Mouse (Mus musculus) forebrain, postnatal 0 days (tissue): Measurements from ENCODE around the gene Xpot. TPM values are rescaled to one million over a fixed set of nuclear protein-coding genes. Genes with fewer than 3 reads are reported as not detected.

Source experiments
- ATAC-seq: fragments of 200-750 bp; cut with Nextera tagmentation; 2 replicates; pipeline ENCODE4 v1.8.0; 2017; ENCODE audit warnings: mild to moderate bottlenecking, moderate library complexity
- DNase-seq: peaks from one replicate; pipeline ENCODE4 v3.0.0-alpha.2; 2015
- H3K27ac ChIP-seq: fragments of 300-500 bp; sonication (generic); 2 replicates; pipeline ENCODE4 v1.5.1; 2014; ENCODE audit warnings: low read depth, mild to moderate bottlenecking, antibody characterized with exemption, low read length, moderate library complexity, mixed read lengths
- H3K27me3 ChIP-seq: fragments of 300-500 bp; sonication (generic); 2 replicates; pipeline ENCODE4 v1.6.1; 2014; ENCODE audit warnings: mild to moderate bottlenecking, low read length, mixed read lengths; ENCODE audit not compliant: insufficient read depth
- H3K36me3 ChIP-seq: fragments of 300-500 bp; sonication (generic); 2 replicates; pipeline ENCODE4 v1.6.1; 2014; ENCODE audit warnings: mild to moderate bottlenecking, moderate library complexity; ENCODE audit not compliant: insufficient read depth
- H3K4me1 ChIP-seq: fragments of 300-500 bp; sonication (generic); 2 replicates; pipeline ENCODE4 v1.6.1; 2014; ENCODE audit warnings: antibody characterized with exemption; ENCODE audit not compliant: insufficient read depth
- H3K4me2 ChIP-seq: fragments of 300-500 bp; sonication (generic); 2 replicates; pipeline ENCODE4 v1.6.1; 2014; ENCODE audit warnings: low read depth, mild to moderate bottlenecking, moderate library complexity
- H3K4me3 ChIP-seq: fragments of 300-500 bp; sonication (generic); 2 replicates; pipeline ENCODE4 v1.5.1; 2014; ENCODE audit warnings: low read depth, low read length, mixed read lengths
- H3K9ac ChIP-seq: fragments of 300-500 bp; sonication (generic); 2 replicates; pipeline ENCODE4 v1.6.1; 2014; ENCODE audit warnings: mild to moderate bottlenecking
- H3K9me3 ChIP-seq: fragments of 300-500 bp; sonication (generic); 2 replicates; pipeline ENCODE4 v1.6.1; 2016; ENCODE audit warnings: low read length
- CTCF ChIP-seq: sonication (generic); IDR thresholded peaks from 2 replicates; pipeline ENCODE4 v1.5.1; 2016; ENCODE audit warnings: antibody characterized with exemption, control low read depth, low read depth
- WGBS: fragments of 180-500 bp; shearing (Covaris S2); extraction: QIAGEN DNeasy Blood & Tissue Kit; methylation state at CpG from one replicate; pipeline ENCODE4 v1.1.7; 2014; 5-methylcytosine and 5-hydroxymethylcytosine counted together
- polyA plus RNA-seq: library from polyadenylated mRNA; unstranded; fragments of >200 nt; fragmentation: Nextera tagmentation; extraction: Ambion mirVana; gene quantifications from 2 replicates; pipeline ENCODE4 v1.2.1, GENCODE M21; 2015
- total RNA-seq: library from RNA; depleted of rRNA; stranded (reverse); fragments of >200 nt; gene quantifications from 2 replicates; pipeline ENCODE4 v1.2.3, GENCODE M21; 2014

Xpot gene
- total and polyA plus RNA-seq, 2 experiments from 2014 or later = 28.1 to 92.7 TPM

DNA sequence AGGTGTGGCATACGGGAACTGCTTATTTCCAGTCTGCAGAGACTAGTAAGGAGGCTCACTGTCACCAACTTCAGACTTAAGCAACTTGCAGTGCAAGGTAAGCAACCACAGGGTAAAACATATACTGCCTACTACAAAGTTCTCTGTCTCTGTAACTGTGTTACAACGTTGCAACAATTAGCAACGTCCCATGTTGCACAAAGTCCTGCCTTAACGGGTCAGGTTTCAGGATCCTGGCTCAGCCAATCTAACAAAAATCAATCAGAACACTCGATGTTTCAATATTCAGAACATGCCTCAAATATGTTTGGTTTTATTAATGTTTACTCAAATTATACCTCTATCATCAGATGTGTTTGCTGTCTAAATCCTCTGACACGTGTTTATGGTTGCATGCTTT is 3.7 kb downstream of the Xpot start:
- TF ChIP-seq CTCF = no peak
- no peak overlapping the region for H3K4me2 ChIP-seq
- H3K9me3 ChIP-seq = no peaks in the 10 kb centered on the region
- H3K27me3 ChIP-seq = no peaks in the 10 kb centered on the region
- H3K4me1 ChIP-seq = peaks cover 15% of the 10 kb centered on the region
- no peak overlapping the region for H3K27ac ChIP-seq
- 89% methylated on average over 6 of the region's 6 CpGs for WGBS
- H3K4me3 ChIP-seq = no peak overlapping the region
- no peak for ATAC-seq
- no peak overlapping the region for H3K9ac ChIP-seq
- H3K36me3 ChIP-seq = peaks cover 36% of the 10 kb centered on the region
- DNase-seq = no peak

DNA sequence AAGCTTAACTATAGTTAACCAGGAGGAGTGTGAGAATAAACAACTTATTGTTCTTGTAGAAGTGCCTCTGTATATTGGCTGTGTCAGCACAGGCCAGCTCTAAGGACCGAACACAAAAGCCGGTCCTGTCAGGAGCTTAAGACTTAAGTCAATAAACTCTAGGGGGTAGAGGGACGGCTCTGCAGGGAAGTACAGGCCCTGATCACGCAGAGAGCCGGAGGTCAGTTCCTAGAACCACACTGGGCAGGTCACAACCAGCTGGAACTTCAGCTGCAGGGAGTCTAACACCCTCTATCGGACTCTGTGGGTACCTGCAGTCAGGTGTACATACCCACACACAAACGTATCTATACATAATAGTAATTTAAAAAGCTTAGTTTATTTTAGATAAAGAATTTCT is 10.2 kb downstream of the Xpot start:
- TF ChIP-seq CTCF = no peak

DNA sequence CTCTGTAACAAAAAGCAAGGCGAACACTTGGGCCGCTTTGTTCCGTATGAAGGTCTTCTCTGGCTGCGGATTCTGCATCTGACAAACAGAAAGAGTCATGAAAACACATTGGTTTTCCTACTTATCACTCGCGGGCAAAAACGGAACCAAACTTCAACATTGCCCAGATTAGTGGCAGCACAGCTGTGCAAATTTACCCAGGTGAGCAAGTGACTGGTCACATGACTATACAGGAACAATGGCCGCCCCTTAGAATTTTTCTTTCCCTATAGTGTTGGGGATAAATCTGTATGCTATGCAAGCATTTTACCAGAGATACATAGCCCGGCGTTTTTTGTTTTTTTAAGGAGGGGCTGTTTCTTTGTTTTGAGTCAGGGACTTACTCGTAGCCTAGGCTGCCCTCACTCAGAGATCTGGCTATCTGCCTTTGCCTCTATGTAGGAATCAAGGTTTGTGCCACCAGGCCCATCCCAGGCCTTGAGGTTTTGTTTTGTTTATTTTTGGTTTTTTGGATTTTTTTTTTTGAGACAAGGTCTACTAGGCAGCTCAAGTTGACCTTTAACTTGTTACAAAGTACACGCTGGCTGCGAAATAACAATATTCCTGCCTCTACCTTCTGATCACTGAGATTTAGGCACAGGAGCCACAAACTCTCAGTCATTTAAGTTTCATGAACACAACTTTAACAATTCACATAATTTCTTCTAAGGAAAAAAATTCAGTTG is 10.8 kb downstream of the Xpot start:
- no peak overlapping the region for H3K4me3 ChIP-seq
- H3K4me2 ChIP-seq = no peak overlapping the region
- H3K36me3 ChIP-seq = peaks cover 59% of the 10 kb centered on the region
- 97% methylated on average over 13 of the region's 13 CpGs for WGBS
- DNase-seq (no peak), ATAC-seq (no peak)
- no peaks in the 10 kb centered on the region for H3K9me3 ChIP-seq
- no peak for TF ChIP-seq CTCF
- H3K27me3 ChIP-seq = no peaks in the 10 kb centered on the region
- no peak overlapping the region for H3K9ac ChIP-seq
- H3K27ac ChIP-seq = no peak overlapping the region
- no peaks in the 10 kb centered on the region for H3K4me1 ChIP-seq

More for the DNA sequence above, 10.2 kb downstream of the Xpot start:
- no peak overlapping the region for H3K4me2 ChIP-seq
- no peaks in the 10 kb centered on the region for H3K4me1 ChIP-seq
- no peaks in the 10 kb centered on the region for H3K27me3 ChIP-seq
- H3K36me3 ChIP-seq = peaks cover 53% of the 10 kb centered on the region
- DNase-seq (no peak), ATAC-seq (no peak)
- no peak overlapping the region for H3K27ac ChIP-seq
- H3K4me3 ChIP-seq = no peak overlapping the region
- no peak overlapping the region for H3K9ac ChIP-seq
- no peaks in the 10 kb centered on the region for H3K9me3 ChIP-seq
- 41% methylated on average over 7 of the region's 7 CpGs for WGBS

DNA sequence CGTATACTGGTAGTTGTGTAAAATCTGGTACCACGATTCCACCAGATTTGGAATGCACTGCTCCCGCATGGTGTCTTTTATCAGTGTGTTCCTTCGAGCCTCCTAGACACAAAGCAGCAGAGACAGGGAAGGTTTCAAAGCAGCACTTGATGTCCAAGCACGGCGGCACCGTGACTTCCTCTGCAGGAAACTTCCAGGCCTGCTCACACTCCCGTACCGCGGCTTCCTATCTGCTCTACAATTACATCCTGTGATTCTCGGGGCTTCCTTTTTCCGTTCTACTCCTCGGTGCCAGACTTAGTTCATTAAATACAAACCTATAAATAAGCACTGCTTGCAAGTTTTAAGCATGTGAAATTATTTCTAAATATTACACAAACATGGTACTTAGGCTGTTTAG is 12.6 kb downstream of the Xpot start:
- H3K4me3 ChIP-seq = no peak overlapping the region
- WGBS = 92% methylated on average over 13 of the region's 13 CpGs
- DNase-seq (no peak), ATAC-seq (no peak)
- no peak for TF ChIP-seq CTCF
- H3K9ac ChIP-seq = no peak overlapping the region
- no peaks in the 10 kb centered on the region for H3K9me3 ChIP-seq
- no peaks in the 10 kb centered on the region for H3K27me3 ChIP-seq
- H3K4me2 ChIP-seq = no peak overlapping the region
- H3K27ac ChIP-seq = no peak overlapping the region
- peaks cover 55% of the 10 kb centered on the region for H3K36me3 ChIP-seq
- H3K4me1 ChIP-seq = no peaks in the 10 kb centered on the region

DNA sequence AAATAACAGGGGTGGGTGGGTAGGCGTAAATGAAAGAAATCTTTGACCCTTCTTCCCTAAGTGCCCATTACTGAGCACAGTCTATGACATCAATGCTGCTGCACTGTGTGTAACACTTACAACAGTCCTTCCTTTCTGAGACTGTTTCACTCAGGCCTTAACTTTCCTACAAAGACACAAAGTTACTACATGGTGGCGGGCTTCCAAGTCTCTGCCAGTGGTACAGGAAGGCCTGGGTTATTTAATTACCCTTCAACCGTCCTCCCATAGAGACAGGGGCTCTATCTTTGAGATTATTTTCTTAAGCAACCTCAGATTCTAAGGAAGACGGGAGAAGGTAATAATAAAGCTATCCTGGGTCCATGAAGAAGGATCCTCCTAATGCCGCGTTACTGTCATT is 13.7 kb downstream of the Xpot start:
- DNase-seq (no peak), ATAC-seq (no peak)
- Histone ChIP-seq H3K4me3 (no peak overlapping the region), H3K4me1 (no peaks in the 10 kb centered on the region), H3K27me3 (no peaks in the 10 kb centered on the region), H3K36me3 (peaks cover 54% of the 10 kb centered on the region), H3K9me3 (no peaks in the 10 kb centered on the region), H3K4me2 (no peak overlapping the region), H3K9ac (no peak overlapping the region), H3K27ac (no peak overlapping the region)
- TF ChIP-seq CTCF = no peak
- 90% methylated on average over 6 of the region's 6 CpGs for WGBS

DNA sequence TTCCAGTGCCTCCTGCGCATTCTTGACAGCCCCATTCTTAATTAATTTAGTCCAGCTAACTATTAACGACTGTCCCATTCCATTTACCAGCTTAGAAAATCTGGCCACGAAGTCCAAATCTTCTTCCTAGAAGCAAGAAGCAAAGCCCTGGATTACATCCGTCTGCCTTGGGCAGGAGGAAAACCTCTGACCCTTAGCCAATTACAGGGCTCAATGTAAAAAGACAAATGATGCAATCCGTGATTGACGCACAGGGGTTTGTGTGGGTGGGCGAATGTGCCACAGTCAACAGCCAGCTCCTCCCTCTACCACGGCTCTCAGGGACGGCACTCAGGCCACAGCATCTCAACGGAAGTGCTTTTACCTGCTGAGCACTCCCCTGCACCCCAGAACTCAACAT is 14.5 kb downstream of the Xpot start:
- peaks cover 58% of the 10 kb centered on the region for H3K36me3 ChIP-seq
- H3K9ac ChIP-seq = no peak overlapping the region

DNA sequence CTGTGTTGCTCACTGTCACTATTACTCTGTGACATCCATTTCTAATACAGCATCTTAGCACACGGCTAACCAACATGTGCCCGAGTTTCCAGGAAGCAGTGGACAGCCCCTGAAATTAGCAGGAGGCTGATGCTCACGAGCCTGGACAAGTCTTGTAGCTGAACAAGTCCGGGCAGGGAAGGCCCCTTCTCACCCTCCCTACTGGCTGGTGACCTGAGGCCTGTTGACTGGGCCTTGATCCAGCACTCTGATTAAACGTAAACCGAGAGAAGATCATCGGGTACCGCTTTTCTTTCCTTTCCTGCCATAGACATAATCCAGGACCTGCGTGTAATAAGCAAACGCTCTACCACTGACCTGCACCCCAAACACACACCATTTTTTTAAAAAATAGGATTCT is 18.0 kb downstream of the Xpot start:
- Histone ChIP-seq H3K9me3 (no peaks in the 10 kb centered on the region), H3K9ac (no peak overlapping the region), H3K4me1 (no peaks in the 10 kb centered on the region), H3K36me3 (peaks cover 71% of the 10 kb centered on the region), H3K4me2 (no peak overlapping the region), H3K27me3 (no peaks in the 10 kb centered on the region), H3K27ac (no peak overlapping the region), H3K4me3 (no peak overlapping the region)
- DNase-seq (no peak), ATAC-seq (no peak)
- WGBS = 95% methylated on average over 10 of the region's 10 CpGs
- TF ChIP-seq CTCF = no peak

More for the DNA sequence above, 14.5 kb downstream of the Xpot start:
- Histone ChIP-seq H3K27ac (no peak overlapping the region), H3K9me3 (no peaks in the 10 kb centered on the region), H3K4me3 (no peak overlapping the region), H3K27me3 (no peaks in the 10 kb centered on the region), H3K4me1 (no peaks in the 10 kb centered on the region), H3K4me2 (no peak overlapping the region)
- no peak for DNase-seq
- no peak for TF ChIP-seq CTCF
- 58% methylated on average over 9 of the region's 10 CpGs for WGBS
- no peak for ATAC-seq
